ENCODE assay signal across 9 mouse cellular contexts in the genomic region with DNA sequence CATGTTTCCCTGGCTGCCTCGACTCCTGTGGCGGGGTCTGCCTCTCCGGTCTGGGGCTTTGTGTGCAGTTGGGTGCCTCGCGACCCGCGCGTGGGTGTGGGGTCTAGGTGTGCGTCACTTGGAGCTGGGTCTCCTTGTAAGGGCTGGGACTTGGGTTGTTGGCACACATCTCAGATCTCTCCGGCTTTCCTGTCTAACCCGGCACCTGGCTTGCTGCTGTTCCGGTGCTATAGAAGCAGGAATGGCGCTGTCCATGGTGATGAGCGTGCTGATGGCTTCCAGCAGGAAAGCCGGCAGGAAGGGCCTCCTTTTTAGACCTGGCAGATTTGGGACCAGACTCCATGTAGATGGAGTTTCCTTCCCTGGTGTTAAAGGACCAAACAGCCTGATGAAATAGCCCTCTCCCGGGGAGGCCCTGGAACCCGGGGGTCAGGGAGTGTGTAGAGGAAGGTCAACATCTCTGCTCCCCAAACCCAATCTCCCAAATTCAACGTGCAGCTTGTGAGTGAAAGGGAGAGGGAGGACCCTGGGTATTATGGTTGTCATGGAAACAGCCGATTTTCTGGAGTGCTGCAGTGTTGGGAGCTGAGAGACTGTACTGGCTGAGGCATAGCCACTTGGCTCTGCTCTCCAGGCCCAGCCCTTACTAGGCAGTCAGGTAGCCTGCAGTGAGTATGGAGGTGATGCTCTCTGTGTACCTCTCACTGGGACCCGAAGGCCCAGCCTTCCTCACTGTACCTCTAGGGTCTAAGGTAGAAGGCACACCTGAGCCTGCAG. TPM values are rescaled to one million over a fixed set of nuclear protein-coding genes. Genes with fewer than 3 reads are reported as not detected.
DNase-seq lines count a peak whose midpoint lies in the region; ATAC-seq and TF ChIP-seq lines count a peak whose summit lies in the region.
"Had no signal": no experiment of that assay in that cellular context is flagged by ENCODE, and none has a peak within 500 bp of the region (broad histone marks: within the 10 kb centered on the region; RNA-seq: fewer than 3 reads in every experiment).

No protein-coding gene starts in this region.

- ATAC-seq in heart, embryonic 15.5 days (replicated peaks; ENCODE audit: insufficient number of reproducible peaks, insufficient read depth, low FRiP score, low read depth): no peak
- ATAC-seq in kidney, postnatal 0 days (replicated peaks; ENCODE audit: low FRiP score, low read depth): no peak
- ATAC-seq in erythroid progenitor cell, adult 5-6 weeks (replicated peaks; ENCODE audit: low FRiP score, poor library complexity, severe bottlenecking): no peak

- WGBS in heart, embryonic 15.5 days: 4% methylated on average over 20 of the region's 20 CpGs
- WGBS in kidney, postnatal 0 days: 4% methylated on average over 20 of the region's 20 CpGs
- WGBS in olfactory bulb, adult 2 months: 4% methylated on average over 20 of the region's 20 CpGs

- TF ChIP-seq POLR2A in olfactory bulb, adult 2 months (IDR thresholded peaks at IDR 0.05; ENCODE audit: insufficient read depth, low read depth, low read length): no peak

- 0 out of 2 replicates have a peak overlapping the region, but pooled peaks have one; percentile 14 for H3K9ac ChIP-seq in ES-E14 (ENCODE audit: insufficient read depth, low read depth, low read length, poor library complexity, severe bottlenecking)
- no peak overlapping the region for H3K9ac ChIP-seq in heart, embryonic 15.5 days
- H3K9ac ChIP-seq in kidney, postnatal 0 days (ENCODE audit: low read depth, low read length): no peak overlapping the region

- no peaks in the 10 kb centered on the region for H3K9me3 ChIP-seq in ES-E14 (ENCODE audit: control insufficient read depth, insufficient read depth, low read depth, low read length)
- H3K9me3 ChIP-seq in heart, embryonic 15.5 days (replicated peaks): no peaks in the 10 kb centered on the region
- H3K9me3 ChIP-seq in kidney, postnatal 0 days (replicated peaks; ENCODE audit: low read length): no peaks in the 10 kb centered on the region

- peaks cover 100% of the 10 kb centered on the region for H3K27me3 ChIP-seq in heart, embryonic 15.5 days
- peaks cover 39% of the 10 kb centered on the region for H3K27me3 ChIP-seq in kidney, postnatal 0 days (ENCODE audit: insufficient read depth, low read length)

- peak overlapping the region; percentile 62 for H3K4me2 ChIP-seq in heart, embryonic 15.5 days
- H3K4me2 ChIP-seq in kidney, postnatal 0 days (ENCODE audit: low read length): peak overlapping the region; percentile 71

- TF ChIP-seq CTCF in kidney, postnatal 0 days (IDR thresholded peaks at IDR 0.05; ENCODE audit: low read depth): no peak
- TF ChIP-seq CTCF in olfactory bulb, adult 2 months (IDR thresholded peaks at IDR 0.05; ENCODE audit: insufficient read depth, low read depth, low read length): no peak

- peaks cover 3% of the 10 kb centered on the region; the same call in 1 of the 2 replicates for H3K36me3 ChIP-seq in ES-E14 (ENCODE audit: control insufficient read depth, insufficient read depth, low read length, poor library complexity, severe bottlenecking)
- no peaks in the 10 kb centered on the region for H3K36me3 ChIP-seq in heart, embryonic 15.5 days
- no peaks in the 10 kb centered on the region for H3K36me3 ChIP-seq in kidney, postnatal 0 days (ENCODE audit: insufficient read depth, low read length)

- peak; percentile 65 for DNase-seq in 3134 (ENCODE audit: extremely low read depth, insufficient read length, low spot score)
- peak; percentile 84 for DNase-seq in ES-E14 (ENCODE audit: low read depth, low spot score)
- peak; percentile 87 for DNase-seq in embryo, embryonic 10.5 days (ENCODE audit: low spot score)
- DNase-seq in kidney, postnatal 0 days (ENCODE audit: low spot score): peak; percentile 90
- peak; percentile 18 to 33 for DNase-seq in lung, adult 18-20 months

- peaks cover 0 to 14% of the 10 kb centered on the region in 2 experiments; a peak in 2 of 4 replicates for H3K4me1 ChIP-seq in ES-E14 (ENCODE audit: control insufficient read depth in 2 of 2, insufficient read depth in 2 of 2, low read length in 2 of 2, poor library complexity in 1 of 2)
- H3K4me1 ChIP-seq in heart, embryonic 15.5 days (replicated peaks): peaks cover 18% of the 10 kb centered on the region
- H3K4me1 ChIP-seq in kidney, postnatal 0 days (replicated peaks; ENCODE audit: insufficient read depth, low read length): peaks cover 17% of the 10 kb centered on the region; the same call in 1 of the 2 replicates
- H3K4me1 ChIP-seq in olfactory bulb, adult 2 months (ENCODE audit: control insufficient read depth, insufficient read depth, low read length): peaks cover 63% of the 10 kb centered on the region

- no peak overlapping the region for H3K27ac ChIP-seq in ES-E14 (ENCODE audit: insufficient read depth, low read depth, low read length, poor library complexity, severe bottlenecking)
- H3K27ac ChIP-seq in heart, embryonic 15.5 days: no peak overlapping the region
- no peak overlapping the region for H3K27ac ChIP-seq in kidney, postnatal 0 days
- peak overlapping the region; percentile 92 for H3K27ac ChIP-seq in olfactory bulb, adult 2 months (ENCODE audit: insufficient read depth, low read depth, low read length)

- peak overlapping the region; percentile 55 to 57 for H3K4me3 ChIP-seq in ES-E14 (ENCODE audit: insufficient read depth in 1 of 2, low read depth in 1 of 2, low read length in 2 of 2, poor library complexity in 1 of 2, severe bottlenecking in 1 of 2)
- H3K4me3 ChIP-seq in heart, embryonic 15.5 days: peak overlapping the region; percentile 32
- peak overlapping the region; percentile 20 for H3K4me3 ChIP-seq in kidney, postnatal 0 days (replicated peaks; ENCODE audit: low read depth, low read length)
- peak overlapping the region; percentile 54 for H3K4me3 ChIP-seq in olfactory bulb, adult 2 months (ENCODE audit: insufficient read depth, low read depth, low read length)
- H3K4me3 ChIP-seq: erythroblast, embryonic 14.5 days had no signal

- in situ Hi-C loops in ES-E14 (cut with MboI; ENCODE audit: low sequenced_read_pairs in 2 of 2, unreplicated experiment in 2 of 2): no loop called here

TF ChIP-seq in ES-E14, 5 proteins besides CTCF, POLR2A, EP300 and RAD21:
- TF ChIP-seq CHD2 (IDR thresholded peaks at IDR 0.05; ENCODE audit: low read depth, low read length) (no peak), HCFC1 (IDR thresholded peaks at IDR 0.05; ENCODE audit: borderline replicate concordance, insufficient read depth, low read length) (no peak), MAFK (IDR thresholded peaks at IDR 0.05; ENCODE audit: insufficient read depth, low read depth, low read length) (no peak), ZC3H11A (IDR thresholded peaks at IDR 0.05; ENCODE audit: borderline replicate concordance, low read depth, low read length) (no peak), ZNF384 (IDR thresholded peaks at IDR 0.05; ENCODE audit: low read depth, low read length) (no peak)
TF ChIP-seq in ES-E14: peak in this region for 0.

RNA-seq across cellular contexts. Expression of gene Slc22a12, which starts 40.1 kb away (rescaled TPM):
- total RNA-seq in ES-E14 (2012; rRNA removed): not detected in 2 replicates
- polyA plus RNA-seq in heart, embryonic 15.5 days (2015; fragmentation: Nextera tagmentation; extraction: Ambion mirVana): not detected in 2 replicates
- polyA plus RNA-seq in kidney, postnatal 0 days (2015; fragmentation: Nextera tagmentation; extraction: Ambion mirVana): 21.8 and 31.4 TPM in 2 replicates
- not detected in 2 replicates for polyA plus RNA-seq in olfactory bulb, adult 2 months (2012; ENCODE audit: insufficient read depth, insufficient read length, low replicate concordance, missing spikeins)
- not detected in 2 replicates for total RNA-seq in erythroid progenitor cell, adult 5-6 weeks (2015; ENCODE audit: low replicate concordance)
- not detected in 2 replicates for total RNA-seq in erythroid progenitor cell, adult 5-6 weeks (2017; ENCODE audit: low replicate concordance)
- polyA plus RNA-seq: erythroblast, embryonic 14.5 days had no signal

Comparison
In these comparisons a context has a peak if more than half of its experiments do, and no peak if none do; other contexts are left out.
1. DNase-seq: peak in every context shown above with its lines; median percentile 90 in kidney, postnatal 0 days; 87 in embryo, embryonic 10.5 days; 84 in ES-E14; 65 in 3134; 26 in lung, adult 18-20 months.
2. RNA of gene Slc22a12, which starts 40.1 kb away (polyA plus RNA-seq): 21.8 to 31.4 TPM in kidney, postnatal 0 days; not detected in heart, embryonic 15.5 days and not detected in olfactory bulb, adult 2 months; every median in the first group is over 10 times any median in the second.
3. Peak in every context shown above with its lines, with median percentiles within 50 percentile points of each other: H3K4me3 ChIP-seq.